Mouse (Mus musculus): Measurements from ENCODE around the gene Gm826. TPM values are rescaled to one million over a fixed set of nuclear protein-coding genes. Genes with fewer than 3 reads are reported as not detected.
A peak's percentile ranks its signal among the peaks of the same experiment; 100 is the strongest.

Gene Gm826
- polyA plus RNA-seq (2015; fragmentation: Nextera tagmentation; extraction: Ambion mirVana) = 2.3 and 2.6 TPM in 2 replicates

DNA sequence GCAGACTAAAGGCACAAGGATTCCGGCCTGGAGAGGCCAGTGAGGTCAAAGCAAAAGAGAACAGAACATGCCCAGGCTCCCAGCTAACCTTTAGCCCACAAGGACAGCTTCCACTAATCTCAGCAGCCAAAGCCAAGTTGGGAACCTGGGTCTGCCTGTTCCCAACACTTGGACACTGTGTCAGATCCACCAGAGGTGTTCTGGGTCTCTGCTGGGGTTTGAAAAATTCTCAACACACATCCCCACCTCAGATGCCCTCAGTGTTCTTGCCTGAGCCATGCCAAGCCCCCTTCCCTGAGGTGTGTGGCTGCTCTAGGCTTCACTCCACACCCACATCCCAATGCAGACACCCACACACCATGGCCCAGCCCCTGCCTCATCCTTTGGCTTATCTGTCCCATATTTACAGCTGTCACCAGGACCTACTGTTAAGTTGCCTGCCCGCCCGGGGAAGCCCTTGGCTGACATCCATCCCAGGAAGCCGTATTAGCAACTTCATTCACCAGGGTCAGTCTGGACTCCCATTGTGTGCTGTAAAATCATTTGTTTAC lies at the start of gene Gm826:
Gm826 (minus strand) TSS at position 52 of the 551 bp plus-strand sequence.
- 39% methylated on average over 4 of the region's 4 CpGs for WGBS
- H3K27me3 ChIP-seq (ENCODE audit: control insufficient read depth, insufficient read depth, low read length) = no peaks in the 10 kb centered on the region
- no peaks in the 10 kb centered on the region for H3K36me3 ChIP-seq (ENCODE audit: control insufficient read depth, insufficient read depth, low read length)
- no peaks in the 10 kb centered on the region for H3K9me3 ChIP-seq (replicated peaks; ENCODE audit: control insufficient read depth, low read length)
- no peak within 1 kb of the TSS for H3K27ac ChIP-seq (ENCODE audit: low read length)
- H3K4me3 ChIP-seq (replicated peaks; ENCODE audit: low read length) = no peak within 1 kb of the TSS
- H3K4me1 ChIP-seq (ENCODE audit: control insufficient read depth, insufficient read depth, low read length) = no peaks in the 10 kb centered on the region; the same call in 1 of the 2 replicates
- no peak for ATAC-seq (ENCODE audit: insufficient read depth, low FRiP score)
- no peak within 1 kb of the TSS for H3K9ac ChIP-seq (ENCODE audit: low read length)
- H3K4me2 ChIP-seq (ENCODE audit: low read depth, low read length) = no peak within 1 kb of the TSS

DNA sequence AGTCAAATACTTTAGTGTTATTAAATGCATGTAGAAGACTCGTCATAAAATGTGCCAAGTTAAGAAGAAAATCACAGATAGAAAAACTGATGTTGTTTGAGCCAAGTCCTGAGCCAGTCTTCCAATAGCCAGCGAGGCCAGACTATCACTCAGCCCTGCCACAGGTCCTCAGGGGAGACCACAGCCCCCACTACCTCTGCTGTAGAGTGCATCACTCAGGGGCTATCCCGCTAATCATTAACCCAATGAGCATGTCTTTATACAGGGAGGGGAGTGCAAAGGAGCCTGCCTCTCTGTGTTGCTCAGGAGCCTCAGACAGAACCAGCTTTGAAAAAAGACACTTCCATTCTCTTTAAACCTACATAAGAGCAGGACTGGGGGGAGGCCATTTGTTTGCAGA lies 49.5 kb upstream of the Gm826 start:
- 52% methylated on average over 3 of the region's 3 CpGs for WGBS
- ATAC-seq (ENCODE audit: insufficient read depth, low FRiP score) = no peak
- no peak overlapping the region for H3K27ac ChIP-seq (ENCODE audit: low read length)

DNA sequence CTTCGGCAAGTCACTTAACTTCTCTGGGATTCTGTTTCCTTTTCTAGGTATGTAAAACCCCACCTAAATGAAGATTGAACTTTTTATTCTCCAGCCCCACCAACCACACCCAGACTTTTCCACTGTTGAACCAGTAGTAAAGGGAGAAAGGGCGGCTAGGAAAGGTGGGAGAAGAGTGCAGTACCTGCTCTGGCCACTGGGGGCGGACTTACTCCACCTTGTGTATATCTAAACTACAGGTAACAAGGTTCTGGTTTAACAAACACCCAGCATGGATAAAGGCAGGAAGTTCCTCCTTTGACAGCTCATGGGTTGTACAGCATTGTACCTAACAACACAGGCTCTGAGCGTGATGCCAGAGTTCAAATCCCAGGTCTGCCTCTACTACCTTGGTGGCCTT lies 44.3 kb upstream of the Gm826 start:
- 50% methylated on average over 4 of the region's 4 CpGs for WGBS
- Histone ChIP-seq H3K36me3 (ENCODE audit: control insufficient read depth, insufficient read depth, low read length) (no peaks in the 10 kb centered on the region), H3K27ac (ENCODE audit: low read length) (no peak overlapping the region), H3K4me2 (ENCODE audit: low read depth, low read length) (no peak overlapping the region), H3K4me3 (replicated peaks; ENCODE audit: low read length) (no peak overlapping the region), H3K4me1 (ENCODE audit: control insufficient read depth, insufficient read depth, low read length) (no peaks in the 10 kb centered on the region), H3K27me3 (ENCODE audit: control insufficient read depth, insufficient read depth, low read length) (peaks cover 7% of the 10 kb centered on the region; the same call in 1 of the 2 replicates), H3K9ac (ENCODE audit: low read length) (no peak overlapping the region), H3K9me3 (replicated peaks; ENCODE audit: control insufficient read depth, low read length) (no peaks in the 10 kb centered on the region)
- ATAC-seq (ENCODE audit: insufficient read depth, low FRiP score) = no peak

More for the DNA sequence above, 49.5 kb upstream of the Gm826 start:
- H3K4me1 ChIP-seq (ENCODE audit: control insufficient read depth, insufficient read depth, low read length) = no peaks in the 10 kb centered on the region
- H3K9ac ChIP-seq (ENCODE audit: low read length) = no peak overlapping the region
- H3K36me3 ChIP-seq (ENCODE audit: control insufficient read depth, insufficient read depth, low read length) = no peaks in the 10 kb centered on the region
- no peak overlapping the region for H3K4me3 ChIP-seq (replicated peaks; ENCODE audit: low read length)
- no peaks in the 10 kb centered on the region for H3K9me3 ChIP-seq (replicated peaks; ENCODE audit: control insufficient read depth, low read length)
- H3K27me3 ChIP-seq (ENCODE audit: control insufficient read depth, insufficient read depth, low read length) = peaks cover 7% of the 10 kb centered on the region; the same call in 1 of the 2 replicates
- H3K4me2 ChIP-seq (ENCODE audit: low read depth, low read length) = no peak overlapping the region

DNA sequence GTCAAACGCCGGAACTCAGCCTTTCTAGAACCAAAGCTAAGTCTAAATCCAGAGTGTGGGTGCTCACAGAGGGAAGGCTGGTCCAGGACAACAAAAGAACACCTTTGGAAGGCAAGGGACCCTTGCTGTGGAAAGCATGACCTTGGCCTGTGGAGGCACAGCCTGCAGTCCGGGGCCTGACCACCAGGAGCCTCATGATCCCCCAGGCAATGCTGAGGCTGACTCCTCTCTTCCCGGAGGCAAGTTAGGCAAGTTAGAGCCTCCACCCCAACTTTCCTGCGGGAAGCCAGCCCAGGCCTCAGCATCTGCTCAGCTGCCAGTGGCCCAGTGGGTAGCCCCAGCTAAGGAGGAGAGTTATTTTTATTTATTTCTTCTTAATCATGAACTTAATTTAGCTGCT lies 42.3 kb upstream of the Gm826 start:
- H3K9me3 ChIP-seq (replicated peaks; ENCODE audit: control insufficient read depth, low read length) = no peaks in the 10 kb centered on the region
- no peak overlapping the region for H3K9ac ChIP-seq (ENCODE audit: low read length)
- no peak for ATAC-seq (ENCODE audit: insufficient read depth, low FRiP score)
- 39% methylated on average over 5 of the region's 5 CpGs for WGBS
- H3K4me2 ChIP-seq (ENCODE audit: low read depth, low read length) = no peak overlapping the region
- no peaks in the 10 kb centered on the region for H3K4me1 ChIP-seq (ENCODE audit: control insufficient read depth, insufficient read depth, low read length)
- H3K36me3 ChIP-seq (ENCODE audit: control insufficient read depth, insufficient read depth, low read length) = no peaks in the 10 kb centered on the region
- no peak overlapping the region for H3K4me3 ChIP-seq (replicated peaks; ENCODE audit: low read length)
- H3K27me3 ChIP-seq (ENCODE audit: control insufficient read depth, insufficient read depth, low read length) = peaks cover 20% of the 10 kb centered on the region
- H3K27ac ChIP-seq (ENCODE audit: low read length) = no peak overlapping the region

DNA sequence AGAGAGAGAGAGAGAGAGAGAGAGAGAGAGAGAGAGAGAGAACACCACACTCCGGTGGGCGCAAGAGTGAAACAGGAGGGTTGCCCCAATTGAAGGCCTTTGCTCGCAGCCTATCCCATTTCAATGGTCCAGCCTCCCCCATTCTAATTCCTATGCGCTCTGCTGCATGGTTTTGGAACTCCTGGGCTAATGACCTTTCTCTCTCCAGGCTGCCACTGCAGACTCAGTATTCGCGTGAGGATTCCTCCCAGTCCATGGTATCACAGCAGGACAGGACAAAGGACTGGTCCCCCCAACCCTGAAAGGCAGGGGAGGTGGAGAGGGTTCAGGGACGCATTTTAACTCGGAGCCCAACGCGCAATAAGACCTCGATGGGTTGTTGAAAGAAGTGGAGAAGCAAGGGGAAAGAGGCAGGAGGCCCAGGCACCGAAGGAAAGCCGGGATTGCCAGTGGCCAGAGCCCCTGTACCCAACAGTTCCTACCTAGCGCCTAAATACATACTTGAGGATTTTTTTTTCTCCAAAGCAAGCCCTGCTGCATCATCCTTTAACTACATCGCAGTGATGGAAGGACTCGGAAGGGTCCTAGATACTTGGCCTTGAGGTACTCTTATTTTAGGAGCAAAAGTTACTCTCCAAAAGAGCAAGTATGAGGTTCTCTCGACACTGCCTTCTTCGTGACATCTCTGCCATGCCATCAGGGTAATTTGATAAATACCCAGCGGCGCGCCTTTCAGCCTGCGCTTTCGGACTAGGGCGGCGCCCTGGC lies 35.9 kb upstream of the Gm826 start:
- no peak overlapping the region for H3K4me3 ChIP-seq (replicated peaks; ENCODE audit: low read length)
- H3K27me3 ChIP-seq (ENCODE audit: control insufficient read depth, insufficient read depth, low read length) = peaks cover 59% of the 10 kb centered on the region
- WGBS = 7% methylated on average over 25 of the region's 25 CpGs
- no peaks in the 10 kb centered on the region for H3K36me3 ChIP-seq (ENCODE audit: control insufficient read depth, insufficient read depth, low read length)
- no peak overlapping the region for H3K9ac ChIP-seq (ENCODE audit: low read length)
- H3K27ac ChIP-seq (ENCODE audit: low read length) = no peak overlapping the region
- H3K4me2 ChIP-seq (ENCODE audit: low read depth, low read length) = no peak overlapping the region
- H3K4me1 ChIP-seq (ENCODE audit: control insufficient read depth, insufficient read depth, low read length) = peaks cover 3% of the 10 kb centered on the region
- H3K9me3 ChIP-seq (replicated peaks; ENCODE audit: control insufficient read depth, low read length) = no peaks in the 10 kb centered on the region
- no peak for ATAC-seq (ENCODE audit: insufficient read depth, low FRiP score)

DNA sequence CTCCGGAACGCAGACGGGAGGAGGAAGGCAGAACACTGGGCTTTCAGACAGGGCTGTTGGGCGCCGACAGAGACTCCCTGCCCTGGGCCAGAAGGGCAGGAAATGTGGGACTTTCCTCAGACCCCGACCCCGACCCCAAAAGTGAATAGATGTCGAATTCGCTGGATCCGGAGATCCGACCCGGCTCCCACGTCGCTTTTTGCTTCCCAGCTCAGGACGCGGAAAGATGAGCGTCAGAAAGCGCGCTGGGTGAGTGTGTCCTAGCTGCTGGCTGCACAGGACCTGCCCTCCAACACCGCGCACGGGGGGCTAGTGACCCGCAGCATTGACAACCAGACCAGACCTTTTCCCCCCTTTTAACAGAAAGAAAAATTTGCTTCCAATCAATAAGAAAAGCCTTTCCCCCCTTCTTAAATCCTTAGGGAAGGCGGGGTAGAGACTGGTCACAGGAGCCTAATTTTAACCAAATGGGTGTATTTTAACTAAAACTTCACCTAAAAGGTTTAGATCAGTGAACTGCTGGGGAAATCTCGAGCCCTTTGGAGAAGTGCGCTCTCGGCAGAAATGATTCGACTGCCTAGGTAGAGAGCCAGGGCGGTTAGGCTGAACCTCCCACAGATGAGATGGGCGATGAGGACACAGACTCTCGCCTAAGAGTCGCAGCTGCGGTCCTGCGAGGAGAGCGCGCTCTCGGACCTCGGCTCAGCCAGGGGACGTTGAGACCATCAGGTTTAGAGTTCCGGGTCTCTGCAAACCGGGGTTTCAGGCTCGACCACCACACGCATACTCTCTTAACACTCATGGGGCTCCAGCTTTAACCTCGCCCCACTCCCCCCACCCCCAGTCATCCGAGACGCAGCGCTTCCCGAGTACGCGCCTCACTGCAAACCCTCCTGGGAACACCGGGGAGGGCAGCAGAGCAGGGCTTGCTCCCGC lies 34.7 kb upstream of the Gm826 start:
- Histone ChIP-seq H3K4me2 (ENCODE audit: low read depth, low read length) (peak overlapping the region; percentile 99), H3K36me3 (ENCODE audit: control insufficient read depth, insufficient read depth, low read length) (no peaks in the 10 kb centered on the region), H3K27me3 (ENCODE audit: control insufficient read depth, insufficient read depth, low read length) (peaks cover 56% of the 10 kb centered on the region), H3K27ac (ENCODE audit: low read length) (no peak overlapping the region), H3K4me1 (ENCODE audit: control insufficient read depth, insufficient read depth, low read length) (peaks cover 3% of the 10 kb centered on the region), H3K9ac (ENCODE audit: low read length) (no peak overlapping the region), H3K4me3 (replicated peaks; ENCODE audit: low read length) (peak overlapping the region; percentile 31), H3K9me3 (replicated peaks; ENCODE audit: control insufficient read depth, low read length) (no peaks in the 10 kb centered on the region)
- 1% methylated on average over 52 of the region's 52 CpGs for WGBS
- ATAC-seq (ENCODE audit: insufficient read depth, low FRiP score) = no peak

DNA sequence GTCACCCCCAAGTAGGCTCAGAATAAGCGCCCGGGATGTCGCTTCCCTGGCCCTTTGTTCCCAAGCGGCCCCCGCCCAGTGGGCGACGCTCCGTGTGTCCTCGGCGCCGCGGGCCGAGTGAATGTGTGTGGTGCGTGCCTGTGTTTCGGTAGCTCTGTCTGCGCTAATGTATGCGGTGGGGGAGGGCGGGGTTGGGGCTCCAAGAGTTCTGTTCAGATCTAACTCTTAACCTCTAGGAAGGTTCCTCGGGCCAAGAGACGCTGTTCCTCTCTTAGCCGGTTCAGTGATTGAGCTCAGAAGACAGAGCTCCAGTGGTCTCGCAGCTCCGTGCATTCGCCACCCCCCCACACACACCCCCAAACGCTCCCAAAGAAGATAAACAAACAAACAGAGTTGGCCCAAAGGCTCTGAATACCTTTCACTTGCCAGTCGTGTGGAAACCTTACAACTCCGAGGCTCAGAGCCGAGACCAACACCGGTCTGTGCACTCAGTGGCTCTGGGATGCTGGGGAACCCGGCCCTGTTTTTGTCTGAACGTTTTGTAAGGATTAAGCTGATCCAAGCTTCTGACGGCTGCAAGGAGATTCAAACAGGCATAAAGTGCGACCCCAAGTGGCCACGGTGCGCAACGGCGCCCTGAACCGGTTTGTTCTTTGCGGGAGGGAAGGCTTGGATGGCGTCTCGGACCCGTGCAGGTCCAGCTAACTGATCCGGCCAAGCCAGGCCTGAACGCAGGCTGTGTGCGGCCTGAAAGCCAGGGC lies 33.7 kb upstream of the Gm826 start:
- peak overlapping the region; percentile 85 for H3K27ac ChIP-seq (ENCODE audit: low read length)
- H3K4me2 ChIP-seq (ENCODE audit: low read depth, low read length) = peak overlapping the region; percentile 99
- peak; percentile 31 for ATAC-seq (ENCODE audit: insufficient read depth, low FRiP score)
- WGBS = under 1% methylated on average over 45 of the region's 45 CpGs
- H3K9me3 ChIP-seq (replicated peaks; ENCODE audit: control insufficient read depth, low read length) = no peaks in the 10 kb centered on the region
- no peaks in the 10 kb centered on the region for H3K36me3 ChIP-seq (ENCODE audit: control insufficient read depth, insufficient read depth, low read length)
- peaks cover 62% of the 10 kb centered on the region for H3K27me3 ChIP-seq (ENCODE audit: control insufficient read depth, insufficient read depth, low read length)
- H3K4me3 ChIP-seq (replicated peaks; ENCODE audit: low read length) = peak overlapping the region; percentile 63
- H3K4me1 ChIP-seq (ENCODE audit: control insufficient read depth, insufficient read depth, low read length) = peaks cover 3% of the 10 kb centered on the region
- peak overlapping the region; percentile 85 for H3K9ac ChIP-seq (ENCODE audit: low read length)

DNA sequence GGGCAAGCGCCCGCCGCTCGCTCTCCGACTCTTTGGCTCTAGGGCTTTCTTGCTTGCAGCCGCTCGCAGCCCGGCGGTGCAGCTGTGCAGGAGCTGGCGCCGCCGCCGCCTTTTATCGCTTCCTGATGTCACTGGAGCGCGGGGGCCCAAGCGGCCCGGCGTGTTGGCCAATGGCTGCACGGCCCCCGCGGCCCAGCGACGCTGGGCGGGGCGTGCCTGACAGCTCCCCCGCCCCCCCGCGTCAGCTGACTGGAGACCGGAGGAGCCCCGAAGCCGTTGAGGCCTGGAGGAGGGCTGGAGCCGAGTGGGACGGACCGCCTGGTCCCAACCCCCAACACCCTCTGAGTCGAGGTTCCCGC lies 33.0 kb upstream of the Gm826 start, which contains the start of gene Mafb:
Mafb (minus strand) TSS at position 86 of the 359 bp plus-strand sequence.
- whole genome bisulfite sequencing = under 1% methylated on average over 37 of the region's 37 CpGs
- Histone ChIP-seq H3K4me2 (ENCODE audit: low read depth, low read length) (peak within 1 kb of the TSS; percentile 99), H3K27me3 (ENCODE audit: control insufficient read depth, insufficient read depth, low read length) (peaks cover 62% of the 10 kb centered on the region), H3K36me3 (ENCODE audit: control insufficient read depth, insufficient read depth, low read length) (no peaks in the 10 kb centered on the region), H3K27ac (ENCODE audit: low read length) (peak within 1 kb of the TSS; percentile 85), H3K9me3 (replicated peaks; ENCODE audit: control insufficient read depth, low read length) (no peaks in the 10 kb centered on the region), H3K4me3 (replicated peaks; ENCODE audit: low read length) (peak within 1 kb of the TSS; percentile 63), H3K4me1 (ENCODE audit: control insufficient read depth, insufficient read depth, low read length) (peaks cover 3% of the 10 kb centered on the region), H3K9ac (ENCODE audit: low read length) (peak within 1 kb of the TSS; percentile 85)
- ATAC-seq (ENCODE audit: insufficient read depth, low FRiP score) = peak; percentile 94
